Mouse (Mus musculus): ENCODE results near the gene Slc28a1. TPM values are rescaled to one million over a fixed set of nuclear protein-coding genes. Genes with fewer than 3 reads are reported as not detected.
"Not testable (repeated sequence)": the region's sequence is repeated elsewhere in the genome, so short reads cannot be mapped to it uniquely, and the experiment has no call there.

The Slc28a1 gene
- polyA plus RNA-seq, 1 experiment, result 3.1 TPM

- TF ChIP-seq CTCF (IDR thresholded peaks at IDR 0.05; ENCODE audit: control insufficient read depth, insufficient read depth, insufficient replicate concordance, low read depth, low read length) (no peak), POLR2A (IDR thresholded peaks at IDR 0.05; ENCODE audit: control insufficient read depth, low read depth, low read length) (no peak)
- no peaks in the 10 kb centered on the region for H3K4me1 ChIP-seq (ENCODE audit: control insufficient read depth, insufficient read depth, low read length)
- H3K36me3 ChIP-seq (ENCODE audit: control insufficient read depth, insufficient read depth, low read length), result no peaks in the 10 kb centered on the region
- no peaks in the 10 kb centered on the region for H3K27me3 ChIP-seq (ENCODE audit: control insufficient read depth, insufficient read depth, low read length)
- no peak overlapping the region for H3K4me3 ChIP-seq (ENCODE audit: control insufficient read depth, low read depth, low read length)
- H3K27ac ChIP-seq (ENCODE audit: control insufficient read depth, insufficient read depth, low read depth, low read length), result no peak overlapping the region
Measured at GRCm38 (mm10) chr7:81199109-81199508, 84.5 kb downstream of the Slc28a1 start.

DNA sequence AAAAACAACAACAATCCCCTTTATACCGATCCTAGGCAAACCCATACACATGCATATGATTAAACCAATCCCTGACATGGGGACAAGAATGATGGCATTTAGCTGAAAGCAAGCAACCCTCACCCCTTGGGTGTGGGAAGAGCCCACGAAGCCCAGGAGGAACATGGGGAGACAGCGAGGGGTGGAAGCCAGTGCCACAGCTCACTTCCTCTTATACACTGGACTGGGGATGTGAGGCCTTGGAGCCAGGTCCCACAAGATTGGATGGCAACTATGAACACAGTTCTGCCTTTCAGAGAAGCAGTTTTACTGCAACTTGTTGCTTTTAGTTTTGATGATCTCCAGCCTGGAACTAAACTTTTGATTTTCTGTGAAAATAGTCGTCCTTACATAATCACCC lies 85.2 kb downstream of the Slc28a1 start:
- H3K4me3 ChIP-seq (ENCODE audit: control insufficient read depth, low read depth, low read length), result no peak overlapping the region
- TF ChIP-seq CTCF (IDR thresholded peaks at IDR 0.05; ENCODE audit: control insufficient read depth, insufficient read depth, insufficient replicate concordance, low read depth, low read length) (no peak), POLR2A (IDR thresholded peaks at IDR 0.05; ENCODE audit: control insufficient read depth, low read depth, low read length) (no peak)
- H3K4me1 ChIP-seq (ENCODE audit: control insufficient read depth, insufficient read depth, low read length), result no peaks in the 10 kb centered on the region
- no peak overlapping the region for H3K27ac ChIP-seq (ENCODE audit: control insufficient read depth, insufficient read depth, low read depth, low read length)
- no peaks in the 10 kb centered on the region for H3K27me3 ChIP-seq (ENCODE audit: control insufficient read depth, insufficient read depth, low read length)
- no peaks in the 10 kb centered on the region for H3K36me3 ChIP-seq (ENCODE audit: control insufficient read depth, insufficient read depth, low read length)

DNA sequence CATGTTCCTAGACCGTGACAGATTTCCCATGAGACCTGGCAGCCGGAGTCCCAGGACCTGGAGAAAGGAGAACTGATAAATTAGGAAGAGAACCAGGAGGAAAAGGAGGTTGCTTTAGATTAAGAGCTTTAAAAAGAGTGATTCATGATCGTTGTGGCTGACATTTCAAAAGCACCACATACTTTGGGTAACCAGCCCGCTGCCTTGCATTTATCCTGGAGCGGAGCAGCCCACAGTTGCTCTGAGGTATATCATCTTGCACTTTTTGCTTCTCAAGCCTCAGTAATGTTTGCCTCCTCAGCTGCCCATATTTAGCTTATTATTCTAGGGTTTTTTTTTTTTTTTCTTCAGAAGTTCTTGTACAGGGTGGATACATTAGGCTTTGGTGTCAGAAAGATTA lies 87.8 kb downstream of the Slc28a1 start:
- no peaks in the 10 kb centered on the region for H3K27me3 ChIP-seq (ENCODE audit: control insufficient read depth, insufficient read depth, low read length)
- H3K4me1 ChIP-seq (ENCODE audit: control insufficient read depth, insufficient read depth, low read length), result no peaks in the 10 kb centered on the region
- no peak for TF ChIP-seq POLR2A (IDR thresholded peaks at IDR 0.05; ENCODE audit: control insufficient read depth, low read depth, low read length)
- no peak for TF ChIP-seq CTCF (IDR thresholded peaks at IDR 0.05; ENCODE audit: control insufficient read depth, insufficient read depth, insufficient replicate concordance, low read depth, low read length)
- no peaks in the 10 kb centered on the region for H3K36me3 ChIP-seq (ENCODE audit: control insufficient read depth, insufficient read depth, low read length)
- H3K4me3 ChIP-seq (ENCODE audit: control insufficient read depth, low read depth, low read length), result no peak overlapping the region
- H3K27ac ChIP-seq (ENCODE audit: control insufficient read depth, insufficient read depth, low read depth, low read length), result no peak overlapping the region

DNA sequence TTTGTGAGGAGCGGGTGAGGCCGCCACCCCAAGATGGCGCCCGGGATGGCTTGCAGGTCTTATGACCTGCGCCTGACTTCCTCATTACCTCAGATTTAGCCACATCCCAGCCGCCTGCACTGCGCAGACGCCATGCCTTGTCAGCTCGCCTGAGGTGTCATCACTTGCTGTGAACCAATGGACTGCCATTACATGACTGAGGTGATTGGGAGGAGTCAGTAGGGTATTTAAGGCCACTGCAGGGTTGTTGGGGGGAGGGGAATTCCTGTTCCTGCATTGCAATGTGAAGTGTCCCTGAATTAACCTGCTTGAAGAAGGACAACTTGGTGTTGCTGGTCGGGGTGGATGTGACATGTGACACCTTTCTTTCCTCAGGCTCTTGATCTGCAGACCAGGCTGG lies 89.0 kb downstream of the Slc28a1 start:
- H3K36me3 ChIP-seq (ENCODE audit: control insufficient read depth, insufficient read depth, low read length); H3K4me3 ChIP-seq (ENCODE audit: control insufficient read depth, low read depth, low read length); H3K27ac ChIP-seq (ENCODE audit: control insufficient read depth, insufficient read depth, low read depth, low read length); H3K27me3 ChIP-seq (ENCODE audit: control insufficient read depth, insufficient read depth, low read length); H3K4me1 ChIP-seq (ENCODE audit: control insufficient read depth, insufficient read depth, low read length): not testable (repeated sequence)

DNA sequence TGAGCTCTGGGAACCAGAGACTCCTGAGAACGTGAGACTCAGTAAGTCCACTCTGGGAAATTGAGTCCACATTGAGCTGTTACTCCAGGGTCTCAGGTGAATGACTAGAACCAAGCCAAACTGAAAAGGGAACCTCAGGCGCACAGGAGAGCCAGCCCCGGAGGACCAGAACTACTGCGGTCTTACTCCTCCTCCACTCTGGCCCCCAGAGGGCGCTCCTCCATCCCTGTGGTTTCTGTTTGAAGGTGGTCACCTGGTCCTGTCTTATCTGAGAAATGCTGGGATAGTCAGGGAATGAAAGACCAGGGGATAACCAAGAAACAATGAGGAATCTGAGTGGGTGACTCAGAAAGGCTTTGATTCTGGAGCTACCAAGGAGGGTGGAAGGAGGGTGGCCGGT lies 94.3 kb downstream of the Slc28a1 start:
- H3K27ac ChIP-seq (ENCODE audit: control insufficient read depth, insufficient read depth, low read depth, low read length), result no peak overlapping the region
- no peaks in the 10 kb centered on the region for H3K27me3 ChIP-seq (ENCODE audit: control insufficient read depth, insufficient read depth, low read length)
- TF ChIP-seq POLR2A (IDR thresholded peaks at IDR 0.05; ENCODE audit: control insufficient read depth, low read depth, low read length), result no peak
- peak; percentile 54; the same call in 1 of the 2 replicates for TF ChIP-seq CTCF (IDR thresholded peaks at IDR 0.05; ENCODE audit: control insufficient read depth, insufficient read depth, insufficient replicate concordance, low read depth, low read length)

DNA sequence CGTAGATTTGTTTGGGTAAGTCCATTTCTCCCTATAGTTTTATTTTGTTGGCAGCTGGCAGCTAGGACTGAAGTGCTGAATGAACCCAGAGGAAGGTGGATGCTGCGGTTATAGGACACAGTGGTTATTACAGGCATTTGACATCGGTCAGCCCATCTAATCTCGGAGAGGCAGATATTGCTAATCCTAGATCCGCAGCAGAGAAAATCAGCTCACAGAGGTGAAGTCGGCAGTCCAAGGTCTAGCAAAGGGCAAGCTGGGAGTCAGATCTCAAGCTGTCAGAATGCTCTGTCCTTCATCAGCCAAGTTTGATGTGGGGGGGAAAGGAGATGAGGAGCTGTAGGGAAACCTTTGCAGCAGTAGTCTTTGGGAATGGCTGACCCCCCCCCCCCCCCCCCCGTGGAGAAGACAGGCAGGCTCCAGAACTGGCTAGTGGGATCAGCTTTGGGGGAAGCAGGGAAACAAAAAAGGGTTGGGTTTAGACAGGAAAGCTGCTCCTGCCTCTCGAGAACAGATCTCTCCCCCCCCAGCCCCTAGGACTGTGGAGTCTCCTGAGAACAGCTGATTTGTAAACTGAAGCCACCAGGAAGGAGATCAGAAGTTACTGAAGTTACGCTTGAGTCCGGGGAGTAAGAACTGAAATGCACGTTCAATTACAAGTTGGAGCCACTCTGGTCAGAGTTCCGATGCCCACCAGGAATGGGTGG lies 95.5 kb downstream of the Slc28a1 start:
- no peaks in the 10 kb centered on the region for H3K36me3 ChIP-seq (ENCODE audit: control insufficient read depth, insufficient read depth, low read length)
- no peaks in the 10 kb centered on the region for H3K27me3 ChIP-seq (ENCODE audit: control insufficient read depth, insufficient read depth, low read length)
- TF ChIP-seq CTCF (IDR thresholded peaks at IDR 0.05; ENCODE audit: control insufficient read depth, insufficient read depth, insufficient replicate concordance, low read depth, low read length) (no peak), POLR2A (IDR thresholded peaks at IDR 0.05; ENCODE audit: control insufficient read depth, low read depth, low read length) (no peak)
- no peak overlapping the region for H3K27ac ChIP-seq (ENCODE audit: control insufficient read depth, insufficient read depth, low read depth, low read length)
- no peak overlapping the region for H3K4me3 ChIP-seq (ENCODE audit: control insufficient read depth, low read depth, low read length)
- H3K4me1 ChIP-seq (ENCODE audit: control insufficient read depth, insufficient read depth, low read length), result peaks cover 15% of the 10 kb centered on the region

More for the DNA sequence above, 94.3 kb downstream of the Slc28a1 start:
- H3K36me3 ChIP-seq (ENCODE audit: control insufficient read depth, insufficient read depth, low read length), result no peaks in the 10 kb centered on the region
- H3K4me3 ChIP-seq (ENCODE audit: control insufficient read depth, low read depth, low read length), result no peak overlapping the region
- H3K4me1 ChIP-seq (ENCODE audit: control insufficient read depth, insufficient read depth, low read length), result peaks cover 13% of the 10 kb centered on the region

GRCm38 (mm10) chr7:81211760-81212159 lies 97.2 kb downstream of the Slc28a1 start:
- Histone ChIP-seq H3K36me3 (ENCODE audit: control insufficient read depth, insufficient read depth, low read length) (no peaks in the 10 kb centered on the region; the same call in 1 of the 2 replicates), H3K4me1 (ENCODE audit: control insufficient read depth, insufficient read depth, low read length) (peaks cover 15% of the 10 kb centered on the region), H3K27ac (ENCODE audit: control insufficient read depth, insufficient read depth, low read depth, low read length) (no peak overlapping the region; the same call in 1 of the 2 replicates), H3K4me3 (ENCODE audit: control insufficient read depth, low read depth, low read length) (peak overlapping the region; percentile 98), H3K27me3 (ENCODE audit: control insufficient read depth, insufficient read depth, low read length) (no peaks in the 10 kb centered on the region)
- TF ChIP-seq POLR2A (IDR thresholded peaks at IDR 0.05; ENCODE audit: control insufficient read depth, low read depth, low read length) (no peak), CTCF (IDR thresholded peaks at IDR 0.05; ENCODE audit: control insufficient read depth, insufficient read depth, insufficient replicate concordance, low read depth, low read length) (no peak)

All from testis, adult 2 months (tissue).